Mouse (Mus musculus): ENCODE data around the gene Mdfic.

DNA sequence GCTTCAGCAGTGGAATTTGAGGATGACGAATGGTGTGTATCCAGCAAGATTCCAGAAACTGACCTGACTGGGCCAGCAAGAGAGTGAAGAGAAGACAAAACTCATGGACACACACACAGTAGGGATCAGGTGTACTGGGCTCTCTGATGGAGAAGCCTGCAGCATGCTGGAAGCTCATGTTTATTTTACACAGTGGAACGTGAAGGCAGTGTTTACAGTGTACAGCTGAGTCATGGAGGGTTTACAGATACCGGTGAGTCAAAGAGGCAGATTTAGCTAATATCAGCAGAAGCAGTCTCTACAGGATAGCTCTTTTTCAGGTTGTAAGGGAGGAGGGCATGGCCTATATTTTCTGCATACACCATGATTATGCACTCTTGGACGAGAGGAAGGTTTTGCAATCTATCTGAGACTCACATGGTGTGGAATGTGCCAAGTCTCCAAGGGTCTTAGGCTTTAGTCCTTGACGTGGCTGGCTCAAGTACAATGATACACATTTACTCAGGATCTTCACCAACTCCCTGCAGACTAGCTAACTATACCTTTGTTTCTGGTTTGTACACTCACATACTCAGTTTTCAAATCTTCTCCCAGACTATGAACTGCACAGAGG, 18.0 kb downstream of the Mdfic start:
- TF ChIP-seq CTCF (IDR thresholded peaks at IDR 0.05; ENCODE audit: borderline replicate concordance, insufficient read depth, low read depth, low read length): no peak
- TF ChIP-seq POLR2A (IDR thresholded peaks at IDR 0.05; ENCODE audit: borderline replicate concordance, insufficient read depth, low read length): no peak
